Mouse (Mus musculus): Measurements from ENCODE around the gene Csnk1e. TPM values are rescaled to one million over a fixed set of nuclear protein-coding genes. Genes with fewer than 3 reads are reported as not detected.
A peak's percentile ranks its signal among the peaks of the same experiment; 100 is the strongest.

The Csnk1e gene
- polyA plus RNA-seq, 1 experiment from 2014 or later, result 267 TPM

MicroRNA genes within 50 kb of the gene (microRNA counts, 519-probe panel; counts per million panel counts)
- microRNA mmu-miR-1943, result not detected

Small RNA genes within 50 kb of the gene (microRNA-seq; reads per million reads assigned to microRNA genes)
- not detected for gene Gm44302
- 2.9 reads per million, percentile 6 among the genes with 10 or more reads in this experiment for gene Mir1943

Other genes starting within 250 kb of the Csnk1e start
- 64.5 and 67.5 TPM in 2 replicates for gene Pick1, start 226.4 kb downstream of the Csnk1e start, polyA plus RNA-seq (2016; fragmentation: Nextera tagmentation; extraction: Ambion mirVana)
- gene Gm49486, start 226.2 kb downstream of the Csnk1e start, polyA plus RNA-seq (2016; fragmentation: Nextera tagmentation; extraction: Ambion mirVana), result 0.49 and 0.72 TPM in 2 replicates
- gene Slc16a8, start 200.8 kb downstream of the Csnk1e start, polyA plus RNA-seq (2016; fragmentation: Nextera tagmentation; extraction: Ambion mirVana), result 0.32 and 0.33 TPM in 2 replicates
- gene Baiap2l2, start 170.0 kb downstream of the Csnk1e start, polyA plus RNA-seq (2016; fragmentation: Nextera tagmentation; extraction: Ambion mirVana), result 0.96 and 1.4 TPM in 2 replicates
- 30.1 and 30.8 TPM in 2 replicates for gene Pla2g6, start 127.2 kb downstream of the Csnk1e start, polyA plus RNA-seq (2016; fragmentation: Nextera tagmentation; extraction: Ambion mirVana)
- 1.2 and 2.0 TPM in 2 replicates for gene Maff, start 108.9 kb downstream of the Csnk1e start, polyA plus RNA-seq (2016; fragmentation: Nextera tagmentation; extraction: Ambion mirVana)
- 41.3 and 43.6 TPM in 2 replicates for gene Tmem184b, start 52.0 kb downstream of the Csnk1e start, polyA plus RNA-seq (2016; fragmentation: Nextera tagmentation; extraction: Ambion mirVana)
- not detected in 2 replicates for gene Kcnj4, start 49.7 kb upstream of the Csnk1e start, polyA plus RNA-seq (2016; fragmentation: Nextera tagmentation; extraction: Ambion mirVana)
- 12.8 and 15.3 TPM in 2 replicates for gene Kdelr3, start 60.8 kb upstream of the Csnk1e start, polyA plus RNA-seq (2016; fragmentation: Nextera tagmentation; extraction: Ambion mirVana)
- gene Ddx17, start 91.2 kb upstream of the Csnk1e start, polyA plus RNA-seq (2016; fragmentation: Nextera tagmentation; extraction: Ambion mirVana), result 76.2 and 77.5 TPM in 2 replicates
- 1.4 and 1.8 TPM in 2 replicates for gene Dmc1, start 149.5 kb upstream of the Csnk1e start, polyA plus RNA-seq (2016; fragmentation: Nextera tagmentation; extraction: Ambion mirVana)
- 5.1 and 5.4 TPM in 2 replicates for gene Fam227a, start 203.4 kb upstream of the Csnk1e start, polyA plus RNA-seq (2016; fragmentation: Nextera tagmentation; extraction: Ambion mirVana)
- 89.3 and 90.6 TPM in 2 replicates for gene Cby1, start 203.6 kb upstream of the Csnk1e start, polyA plus RNA-seq (2016; fragmentation: Nextera tagmentation; extraction: Ambion mirVana)
- 266 and 274 TPM in 2 replicates for gene Tomm22, start 215.3 kb upstream of the Csnk1e start, polyA plus RNA-seq (2016; fragmentation: Nextera tagmentation; extraction: Ambion mirVana)
- 24.1 and 24.5 TPM in 2 replicates for gene Josd1, start 232.4 kb upstream of the Csnk1e start, polyA plus RNA-seq (2016; fragmentation: Nextera tagmentation; extraction: Ambion mirVana)
- 51.5 and 55.7 TPM in 2 replicates for gene Gtpbp1, start 235.3 kb upstream of the Csnk1e start, polyA plus RNA-seq (2016; fragmentation: Nextera tagmentation; extraction: Ambion mirVana)

All from forebrain, embryonic 12.5 days (tissue).